In the genomic region with DNA sequence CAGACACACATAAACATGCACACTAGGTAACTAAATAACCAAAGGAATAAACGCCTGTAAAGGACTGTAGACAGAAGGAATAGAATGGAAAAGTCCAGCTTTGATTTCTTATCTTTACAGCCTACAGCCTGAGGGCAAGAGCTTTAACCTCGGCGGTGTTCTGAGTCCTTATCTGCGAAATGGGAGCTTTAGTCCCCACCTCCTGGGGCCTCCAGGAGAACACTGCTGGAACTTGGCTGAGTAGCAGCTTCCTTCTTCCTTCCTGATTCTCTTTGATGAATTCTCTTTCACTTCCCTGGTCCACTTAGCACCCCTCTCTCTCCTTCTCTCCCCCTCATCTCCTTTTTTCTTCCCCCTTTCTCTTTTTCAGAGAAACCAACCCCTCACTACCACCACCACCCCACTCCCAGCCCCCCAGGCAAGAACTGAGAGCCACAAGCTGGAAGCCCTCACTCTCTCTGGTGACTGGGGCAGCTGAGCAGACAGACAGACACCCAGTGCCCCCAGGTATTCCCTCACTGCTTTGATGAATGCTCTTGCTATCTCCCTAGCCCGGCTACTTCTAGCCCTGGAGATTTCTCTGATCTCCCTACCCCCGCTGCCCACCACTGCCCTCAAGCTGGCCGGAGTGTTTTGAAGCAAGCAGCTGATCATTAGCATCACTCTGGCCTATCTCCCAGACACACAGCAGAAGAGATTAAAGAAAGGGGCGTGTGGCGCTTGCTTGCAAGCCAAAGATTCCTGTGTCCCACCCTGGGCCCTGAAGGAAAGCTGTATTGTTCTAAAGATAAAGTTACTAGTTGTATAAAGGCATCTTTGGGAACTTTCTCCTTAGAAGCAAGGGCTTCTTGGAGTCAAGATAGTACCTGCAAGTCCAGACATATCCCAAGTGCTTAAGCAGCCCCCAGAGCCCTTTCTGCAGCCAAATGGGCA, we compare ENCODE assay signal across 18 mouse cellular contexts.
DNase-seq lines count a peak whose midpoint lies in the region; ATAC-seq and TF ChIP-seq lines count a peak whose summit lies in the region.
"Had no signal": no experiment of that assay in that cellular context is flagged by ENCODE, and none has a peak within 500 bp of the region (broad histone marks: within the 10 kb centered on the region; RNA-seq: fewer than 3 reads in every experiment).

No protein-coding gene starts in this region.

- no peaks in the 10 kb centered on the region; the same call in 1 of the 2 replicates for H3K27me3 ChIP-seq in lung, embryonic 15.5 days
- no peaks in the 10 kb centered on the region for H3K27me3 ChIP-seq in ES-Bruce4 (ENCODE audit: control insufficient read depth, insufficient read depth, low read length, poor library complexity, severe bottlenecking)
- H3K27me3 ChIP-seq in intestine, embryonic 16.5 days (replicated peaks; ENCODE audit: control insufficient read depth, insufficient read depth, low read length) = no peaks in the 10 kb centered on the region
- H3K27me3 ChIP-seq: embryonic facial prominence, embryonic 13.5 days; hindbrain, embryonic 13.5 days; liver, embryonic 13.5 days; midbrain, embryonic 13.5 days; neural tube, embryonic 13.5 days had no signal

- DNase-seq in lung, adult 2 months = no peak
- no peak for DNase-seq in ES-E14 (ENCODE audit: low read depth, low spot score)
- no peak for DNase-seq in cerebellum, adult 8-10 months
- DNase-seq in liver = no peak
- DNase-seq: cerebellum, postnatal 10 days; forebrain, postnatal 0 days; liver, embryonic 13.5 days; spleen, adult 18-20 months; thymus, postnatal 36 days had no signal

- no peak overlapping the region for H3K4me3 ChIP-seq in lung, embryonic 15.5 days
- no peak overlapping the region for H3K4me3 ChIP-seq in lung, adult 2 months (replicated peaks; ENCODE audit: extremely low read depth, low read depth, low read length)
- H3K4me3 ChIP-seq in ES-Bruce4 (ENCODE audit: low read depth, low read length) (no peak overlapping the region; the same call in 1 of the 2 replicates), ES-E14 (ENCODE audit: insufficient read depth in 1 of 2, low read depth in 1 of 2, low read length in 2 of 2, poor library complexity in 1 of 2, severe bottlenecking in 1 of 2) (peak overlapping the region in 1 of 2 experiments; percentile 5; a peak in 1 of 4 replicates)
- no peak overlapping the region for H3K4me3 ChIP-seq in intestine, embryonic 16.5 days (ENCODE audit: low read length)
- H3K4me3 ChIP-seq: embryonic facial prominence, embryonic 13.5 days; hindbrain, embryonic 13.5 days; limb, embryonic 12.5 days; liver, embryonic 13.5 days; midbrain, embryonic 13.5 days; neural tube, embryonic 13.5 days had no signal

- TF ChIP-seq EP300 in ES-Bruce4 (IDR thresholded peaks at IDR 0.05; ENCODE audit: insufficient read depth, low read depth, low read length) = peak; percentile 74

- TF ChIP-seq POLR2A in lung, adult 2 months (IDR thresholded peaks at IDR 0.05; ENCODE audit: borderline replicate concordance, extremely low read depth, low read depth, low read length) = no peak
- TF ChIP-seq POLR2A in ES-Bruce4 (IDR thresholded peaks at IDR 0.05; ENCODE audit: insufficient read depth, low read length) = no peak

- in situ Hi-C loops in ES-E14 (cut with MboI; ENCODE audit: low sequenced_read_pairs in 2 of 2, unreplicated experiment in 2 of 2) = no loop called here

- peaks cover 18% of the 10 kb centered on the region for H3K4me1 ChIP-seq in lung, embryonic 15.5 days
- H3K4me1 ChIP-seq in lung, adult 2 months (ENCODE audit: control insufficient read depth, insufficient read depth, low read length) = peaks cover 2% of the 10 kb centered on the region; the same call in 1 of the 2 replicates
- peaks cover 4% of the 10 kb centered on the region for H3K4me1 ChIP-seq in ES-Bruce4 (ENCODE audit: control insufficient read depth, insufficient read depth, low read length)
- H3K4me1 ChIP-seq in ES-E14 (ENCODE audit: control insufficient read depth in 2 of 2, insufficient read depth in 2 of 2, low read length in 2 of 2, poor library complexity in 1 of 2) = peaks cover 18 to 28% of the 10 kb centered on the region in 2 experiments
- H3K4me1 ChIP-seq in intestine, embryonic 16.5 days (ENCODE audit: control insufficient read depth, insufficient read depth, low read length) = peaks cover 10% of the 10 kb centered on the region
- H3K4me1 ChIP-seq: hindbrain, embryonic 13.5 days; liver, embryonic 13.5 days; neural tube, embryonic 13.5 days had no signal

- H3K9me3 ChIP-seq in lung, embryonic 15.5 days = no peaks in the 10 kb centered on the region
- H3K9me3 ChIP-seq in ES-Bruce4 (replicated peaks; ENCODE audit: control insufficient read depth, insufficient read depth, low read length, poor library complexity, severe bottlenecking) = no peaks in the 10 kb centered on the region
- no peaks in the 10 kb centered on the region for H3K9me3 ChIP-seq in ES-E14 (ENCODE audit: control insufficient read depth, insufficient read depth, low read depth, low read length)
- no peaks in the 10 kb centered on the region for H3K9me3 ChIP-seq in intestine, embryonic 16.5 days (ENCODE audit: control insufficient read depth, low read length)
- H3K9me3 ChIP-seq: embryonic facial prominence, embryonic 13.5 days; hindbrain, embryonic 13.5 days; limb, embryonic 12.5 days; liver, embryonic 13.5 days; midbrain, embryonic 13.5 days; neural tube, embryonic 13.5 days had no signal

- 0 out of 2 replicates have a peak overlapping the region, but pooled peaks have one; percentile 8 for H3K27ac ChIP-seq in lung, embryonic 15.5 days
- H3K27ac ChIP-seq in ES-Bruce4 (ENCODE audit: insufficient read depth, low read length) (peak overlapping the region; percentile 96), ES-E14 (ENCODE audit: insufficient read depth, low read depth, low read length, poor library complexity, severe bottlenecking) (peak overlapping the region; percentile 78)
- peak overlapping the region; percentile 38 for H3K27ac ChIP-seq in intestine, embryonic 16.5 days (ENCODE audit: low read length)
- H3K27ac ChIP-seq: embryonic facial prominence, embryonic 13.5 days; hindbrain, embryonic 13.5 days; limb, embryonic 12.5 days; liver, embryonic 13.5 days; midbrain, embryonic 13.5 days; neural tube, embryonic 13.5 days had no signal

- no peak overlapping the region for H3K4me2 ChIP-seq in lung, embryonic 15.5 days
- peak overlapping the region; percentile 20 for H3K4me2 ChIP-seq in intestine, embryonic 16.5 days (ENCODE audit: low read depth, low read length)
- H3K4me2 ChIP-seq: embryonic facial prominence, embryonic 13.5 days; hindbrain, embryonic 13.5 days; limb, embryonic 12.5 days; liver, embryonic 13.5 days; midbrain, embryonic 13.5 days; neural tube, embryonic 13.5 days had no signal

- no peak for TF ChIP-seq CTCF in lung, adult 2 months (IDR thresholded peaks at IDR 0.05; ENCODE audit: insufficient read depth, low read length)
- TF ChIP-seq CTCF in ES-Bruce4 (IDR thresholded peaks at IDR 0.05; ENCODE audit: low read depth, low read length) = no peak

- ATAC-seq in lung, embryonic 15.5 days (ENCODE audit: borderline replicate concordance, extremely low read depth, low FRiP score, low TSS enrichment) = 0 out of 2 replicates have a peak, but pooled peaks have one; percentile 28
- ATAC-seq in intestine, embryonic 16.5 days = peak; percentile 91
- no peak for ATAC-seq in megakaryocyte-erythroid progenitor cell, adult 5-6 weeks (replicated peaks; ENCODE audit: low FRiP score, low TSS enrichment, poor library complexity, severe bottlenecking)
- ATAC-seq: forebrain, postnatal 0 days; midbrain, embryonic 13.5 days had no signal

- H3K9ac ChIP-seq in lung, embryonic 15.5 days = no peak overlapping the region
- H3K9ac ChIP-seq in ES-Bruce4 (ENCODE audit: low read depth, poor library complexity, severe bottlenecking) (peak overlapping the region; percentile 45), ES-E14 (ENCODE audit: insufficient read depth, low read depth, low read length, poor library complexity, severe bottlenecking) (peak overlapping the region; percentile 55; the same call in 1 of the 2 replicates)
- H3K9ac ChIP-seq in intestine, embryonic 16.5 days (ENCODE audit: low read depth, low read length) = 0 out of 2 replicates have a peak overlapping the region, but pooled peaks have one; percentile 16
- H3K9ac ChIP-seq: embryonic facial prominence, embryonic 13.5 days; forebrain, postnatal 0 days; hindbrain, embryonic 13.5 days; limb, embryonic 12.5 days; liver, embryonic 13.5 days; midbrain, embryonic 13.5 days; neural tube, embryonic 13.5 days had no signal

- 18% methylated on average over 9 of the region's 9 CpGs for WGBS in lung, embryonic 15.5 days
- WGBS in lung, adult 2 months = 29% methylated on average over 9 of the region's 9 CpGs
- WGBS in intestine, embryonic 16.5 days = 26% methylated on average over 9 of the region's 9 CpGs

- no peaks in the 10 kb centered on the region for H3K36me3 ChIP-seq in lung, embryonic 15.5 days
- H3K36me3 ChIP-seq in ES-Bruce4 (ENCODE audit: control insufficient read depth, insufficient read depth, low read length, poor library complexity, severe bottlenecking) = no peaks in the 10 kb centered on the region
- no peaks in the 10 kb centered on the region for H3K36me3 ChIP-seq in ES-E14 (ENCODE audit: control insufficient read depth, insufficient read depth, low read length, poor library complexity, severe bottlenecking)
- no peaks in the 10 kb centered on the region for H3K36me3 ChIP-seq in intestine, embryonic 16.5 days (ENCODE audit: control insufficient read depth, insufficient read depth, low read length)
- H3K36me3 ChIP-seq: embryonic facial prominence, embryonic 13.5 days; hindbrain, embryonic 13.5 days; limb, embryonic 12.5 days; liver, embryonic 13.5 days; midbrain, embryonic 13.5 days; neural tube, embryonic 13.5 days had no signal

TF ChIP-seq in ES-E14, 5 proteins besides CTCF, POLR2A, EP300 and RAD21:
- TF ChIP-seq HCFC1 (IDR thresholded peaks at IDR 0.05; ENCODE audit: borderline replicate concordance, insufficient read depth, low read length) = no peak
- no peak for TF ChIP-seq ZC3H11A (IDR thresholded peaks at IDR 0.05; ENCODE audit: borderline replicate concordance, low read depth, low read length)
- TF ChIP-seq CHD2 (IDR thresholded peaks at IDR 0.05; ENCODE audit: low read depth, low read length) = no peak
- no peak for TF ChIP-seq MAFK (IDR thresholded peaks at IDR 0.05; ENCODE audit: insufficient read depth, low read depth, low read length)
- TF ChIP-seq ZNF384 (IDR thresholded peaks at IDR 0.05; ENCODE audit: low read depth, low read length) = no peak

Comparison
In these comparisons a context has a peak if more than half of its experiments do, and no peak if none do; other contexts are left out.
1. H3K27ac ChIP-seq: peak in every context shown above with its lines; median percentile 96 in ES-Bruce4; 78 in ES-E14; 38 in intestine, embryonic 16.5 days; 8 in lung, embryonic 15.5 days.